Mouse (Mus musculus): ENCODE data around the gene Mal.
"Not testable (repeated sequence)": the region's sequence is repeated elsewhere in the genome, so short reads cannot be mapped to it uniquely, and the experiment has no call there.

The Mal gene

GRCm38 (mm10) chr2:127624786-127625185, 31.7 kb downstream of the Mal start:
- DNase-seq, result no peak

GRCm38 (mm10) chr2:127622065-127622464, 34.4 kb downstream of the Mal start:
- DNase-seq, result no peak

- DNase-seq, result no peak
Measured at GRCm38 (mm10) chr2:127619311-127619710, 37.2 kb downstream of the Mal start.

GRCm38 (mm10) chr2:127612288-127612687, 44.2 kb downstream of the Mal start:
- no peak for DNase-seq

- no peak for DNase-seq
Measured at GRCm38 (mm10) chr2:127611386-127611785, 45.1 kb downstream of the Mal start.

GRCm38 (mm10) chr2:127608986-127609385, 47.5 kb downstream of the Mal start:
- no peak for DNase-seq

- DNase-seq, result no peak
Measured at GRCm38 (mm10) chr2:127608234-127608633, 48.3 kb downstream of the Mal start.

GRCm38 (mm10) chr2:127605203-127605602, 51.3 kb downstream of the Mal start:
- DNase-seq, result no peak

- DNase-seq, result not testable (repeated sequence)
Measured at GRCm38 (mm10) chr2:127603383-127603782, 53.1 kb downstream of the Mal start.

GRCm38 (mm10) chr2:127590840-127591239, 65.7 kb downstream of the Mal start:
- no peak for DNase-seq

- DNase-seq, result no peak
Measured at GRCm38 (mm10) chr2:127590204-127590603, 66.3 kb downstream of the Mal start.

GRCm38 (mm10) chr2:127588897-127589296, 67.6 kb downstream of the Mal start:
- DNase-seq, result no peak

- no peak for DNase-seq
Measured at GRCm38 (mm10) chr2:127587514-127587844, 69.0 kb downstream of the Mal start.

GRCm38 (mm10) chr2:127586694-127587513, 69.6 kb downstream of the Mal start, which contains the start of the genes Zfp661 and Mrps5:
Gene Zfp661, minus strand, starts transcription at chr2:127587094.
Gene Mrps5, plus strand, starts transcription at chr2:127587222.
- DNase-seq, result peak; percentile 89

GRCm38 (mm10) chr2:127584436-127584858, 72.0 kb downstream of the Mal start:
- DNase-seq, result peak; percentile 95

Measured in kidney, adult 18-20 months (tissue).